Mouse (Mus musculus): ENCODE results near the gene Olfr49. TPM values are rescaled to one million over a fixed set of nuclear protein-coding genes. Genes with fewer than 3 reads are reported as not detected.
"Not testable (repeated sequence)": the region's sequence is repeated elsewhere in the genome, so short reads cannot be mapped to it uniquely, and the experiment has no call there.

The Olfr49 gene
- polyA plus RNA-seq, 1 experiment from 2014 or later: not detected

DNA sequence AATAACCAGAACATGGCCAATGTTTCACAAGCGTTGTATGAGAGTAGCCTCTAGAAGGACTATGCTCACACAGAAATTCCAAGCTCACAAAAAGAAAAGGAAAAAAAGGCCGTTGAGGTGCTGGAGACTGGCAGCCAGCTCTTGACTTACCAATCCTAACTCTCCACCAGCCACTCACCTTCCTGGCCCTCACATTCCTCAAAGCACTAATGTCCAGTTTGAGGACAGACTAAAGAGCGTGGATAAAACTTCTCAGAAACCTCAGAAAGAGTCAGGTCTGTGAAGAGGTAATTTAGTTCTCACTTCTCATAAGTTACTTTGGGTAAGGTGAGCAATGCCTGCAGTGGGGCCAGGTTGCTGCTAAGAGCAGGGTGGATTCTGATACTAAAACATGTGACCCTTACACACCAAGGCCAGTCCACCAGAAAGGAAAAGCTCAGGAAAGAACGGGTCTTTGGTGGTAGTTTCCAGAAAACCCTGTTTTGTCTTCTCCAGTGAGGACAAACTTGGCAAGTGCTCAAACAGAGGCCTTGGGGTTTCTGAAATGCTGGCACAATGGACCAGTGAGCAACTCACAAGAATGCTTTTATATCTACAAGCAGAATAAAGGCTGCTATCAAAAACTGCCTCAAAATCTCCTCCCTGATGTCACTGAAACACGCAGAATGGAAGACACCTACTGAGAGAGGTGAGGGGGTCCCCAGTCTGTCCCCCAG, 48.8 kb downstream of the Olfr49 start:
- Histone ChIP-seq H3K27me3 (no peaks in the 10 kb centered on the region), H3K4me3 (no peak overlapping the region), H3K36me3 (peaks cover 12% of the 10 kb centered on the region), H3K4me1 (peaks cover 9% of the 10 kb centered on the region; the same call in 1 of the 2 replicates), H3K9me3 (no peaks in the 10 kb centered on the region), H3K9ac (replicated peaks) (no peak overlapping the region), H3K27ac (replicated peaks) (no peak overlapping the region), H3K4me2 (replicated peaks) (no peak overlapping the region)
- no peak for ATAC-seq (replicated peaks)
- WGBS: 69% methylated on average over 5 of the region's 5 CpGs

DNA sequence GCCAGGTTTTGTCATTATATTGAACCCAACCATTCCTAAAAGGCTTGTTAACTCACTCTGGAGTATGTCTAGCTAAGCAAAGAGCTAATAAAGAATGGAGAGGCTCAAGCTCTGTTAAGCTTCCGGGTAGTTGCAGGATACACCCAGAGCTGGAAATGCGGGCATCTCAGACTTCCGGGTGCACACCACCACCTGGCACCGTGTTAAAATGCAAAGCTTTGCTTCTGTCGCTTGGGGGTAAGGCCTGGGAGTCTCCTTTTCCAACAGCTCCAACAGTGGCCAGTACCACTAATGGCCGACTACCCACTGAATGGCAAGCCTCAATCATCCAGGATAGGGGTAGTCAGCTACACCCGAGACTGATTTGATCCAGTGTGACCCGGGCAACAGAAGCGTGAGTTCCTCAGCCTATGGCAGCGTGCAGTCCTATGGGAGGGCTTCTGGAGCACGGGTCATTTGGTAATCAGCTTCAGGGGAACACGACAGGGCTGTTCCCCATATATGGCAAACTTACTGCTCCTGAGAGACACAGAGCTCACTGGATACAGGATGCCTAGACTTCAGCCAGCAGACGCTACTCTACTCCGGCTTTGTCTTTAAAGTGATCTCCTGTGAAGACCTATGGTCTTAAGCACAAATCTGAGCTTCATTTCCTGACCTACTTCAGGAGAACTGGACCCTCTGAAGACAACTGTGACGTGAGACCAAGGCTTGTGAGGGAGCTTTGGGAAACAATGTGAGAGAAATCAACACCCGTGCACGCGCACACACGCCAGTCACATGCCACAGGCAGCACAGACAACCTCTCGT, 50.3 kb downstream of the Olfr49 start:
- no peak for ATAC-seq (replicated peaks)
- H3K4me2 ChIP-seq (replicated peaks): no peak overlapping the region
- H3K27me3 ChIP-seq: no peaks in the 10 kb centered on the region
- peaks cover 7% of the 10 kb centered on the region; the same call in 1 of the 2 replicates for H3K36me3 ChIP-seq
- H3K9me3 ChIP-seq: no peaks in the 10 kb centered on the region
- no peak overlapping the region for H3K9ac ChIP-seq (replicated peaks)
- WGBS: 79% methylated on average over 20 of the region's 20 CpGs
- no peak overlapping the region for H3K27ac ChIP-seq (replicated peaks)
- peaks cover 9% of the 10 kb centered on the region; the same call in 1 of the 2 replicates for H3K4me1 ChIP-seq
- no peak overlapping the region for H3K4me3 ChIP-seq

DNA sequence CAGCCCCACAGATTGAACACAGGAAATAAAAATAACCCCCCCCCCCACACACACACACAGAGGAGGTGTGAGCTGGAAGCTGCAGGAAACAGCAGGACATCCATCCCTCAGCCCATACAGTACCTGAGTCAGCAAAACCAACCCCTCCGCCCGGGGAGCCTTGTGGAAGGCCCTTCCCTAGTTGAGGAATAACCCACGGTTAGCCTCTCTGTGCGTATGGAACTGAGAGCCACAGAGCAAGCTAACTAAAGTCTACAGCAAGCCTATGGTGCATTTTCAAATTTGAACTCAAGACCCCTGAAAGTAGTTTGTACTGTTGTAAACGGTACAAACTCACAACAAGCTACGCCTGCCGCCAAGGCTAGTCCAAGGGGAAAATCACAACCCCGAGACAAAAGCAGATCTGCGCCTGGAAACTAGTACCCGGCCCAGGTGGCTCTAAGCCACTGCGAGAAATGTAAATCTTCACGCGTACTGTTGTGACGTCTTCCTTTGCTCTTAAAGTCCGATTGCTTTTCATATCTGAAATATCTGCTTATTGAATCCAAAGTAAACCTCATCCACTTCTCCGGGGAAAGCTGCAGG, 51.1 kb downstream of the Olfr49 start:
- WGBS: 83% methylated on average over 16 of the region's 16 CpGs
- Histone ChIP-seq H3K9me3 (no peaks in the 10 kb centered on the region), H3K9ac (replicated peaks) (no peak overlapping the region), H3K27me3 (no peaks in the 10 kb centered on the region), H3K27ac (replicated peaks) (no peak overlapping the region), H3K36me3 (peaks cover 7% of the 10 kb centered on the region; the same call in 1 of the 2 replicates), H3K4me3 (no peak overlapping the region), H3K4me2 (replicated peaks) (no peak overlapping the region), H3K4me1 (peaks cover 15% of the 10 kb centered on the region)
- no peak for ATAC-seq (replicated peaks)

DNA sequence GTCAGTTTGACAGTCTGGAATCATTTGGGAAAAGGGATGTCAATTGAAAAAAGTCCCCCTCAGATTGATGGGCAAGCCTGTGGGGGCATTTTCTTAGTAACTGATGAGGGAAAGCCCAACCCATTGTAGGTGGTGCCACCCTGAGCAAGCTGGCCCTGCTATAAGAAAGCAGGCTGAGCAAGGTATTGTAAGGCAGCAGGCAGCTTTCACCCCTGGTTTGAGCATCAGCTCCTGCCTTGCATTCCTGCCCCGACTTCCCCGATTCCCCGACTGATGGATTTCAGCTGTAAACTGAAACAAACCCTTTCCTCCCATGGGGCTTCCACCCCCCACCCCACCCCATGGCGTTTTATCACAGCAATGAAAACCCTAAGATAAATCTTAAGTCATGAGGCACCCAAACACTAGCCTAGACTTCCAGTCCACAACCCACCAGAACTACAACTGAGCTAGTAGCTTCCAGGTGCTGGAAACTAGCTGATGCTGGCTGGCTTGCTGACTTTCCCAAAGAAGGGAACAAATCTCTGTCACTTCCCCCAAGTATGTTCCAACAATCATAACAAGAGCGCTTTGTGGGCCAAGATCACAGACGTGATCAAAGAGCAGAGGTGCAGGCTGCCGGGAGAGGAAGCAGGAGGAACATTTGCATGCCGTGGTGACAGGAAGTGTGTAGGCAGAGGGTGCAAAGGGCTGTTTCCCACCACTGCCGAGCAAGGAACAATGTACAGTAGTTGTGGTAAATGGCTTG, 51.8 kb downstream of the Olfr49 start:
- H3K9ac ChIP-seq (replicated peaks): no peak overlapping the region
- no peak overlapping the region for H3K4me2 ChIP-seq (replicated peaks)
- peaks cover 22% of the 10 kb centered on the region for H3K4me1 ChIP-seq
- H3K36me3 ChIP-seq: peaks cover 7% of the 10 kb centered on the region; the same call in 1 of the 2 replicates
- no peak for ATAC-seq (replicated peaks)
- no peaks in the 10 kb centered on the region for H3K27me3 ChIP-seq
- no peaks in the 10 kb centered on the region for H3K9me3 ChIP-seq
- 45% methylated on average over 9 of the region's 9 CpGs for WGBS
- no peak overlapping the region for H3K4me3 ChIP-seq
- peak overlapping the region; percentile 7; the same call in 1 of the 2 replicates for H3K27ac ChIP-seq (replicated peaks)

DNA sequence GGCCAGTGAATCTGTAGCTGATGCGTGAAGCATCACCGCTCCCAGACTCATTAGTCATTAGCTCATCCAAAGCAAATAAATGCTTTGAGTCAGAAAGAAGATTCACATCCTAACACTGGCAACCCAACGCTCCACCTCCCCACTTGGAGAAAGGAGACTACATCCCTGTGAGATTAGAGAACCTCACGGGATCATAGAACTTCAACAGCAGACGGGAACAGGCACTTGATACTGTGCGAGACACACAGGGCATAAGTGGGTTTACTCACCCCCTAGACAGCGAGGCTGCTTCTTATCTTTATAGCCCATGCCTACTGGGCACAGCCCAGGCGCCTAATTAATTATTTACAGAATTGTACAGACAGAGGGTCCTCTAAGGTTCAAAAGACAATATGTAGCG, 52.6 kb downstream of the Olfr49 start:
- Histone ChIP-seq H3K36me3 (peaks cover 7% of the 10 kb centered on the region; the same call in 1 of the 2 replicates), H3K9me3 (no peaks in the 10 kb centered on the region), H3K9ac (replicated peaks) (no peak overlapping the region), H3K4me2 (replicated peaks) (no peak overlapping the region), H3K27ac (replicated peaks) (no peak overlapping the region), H3K4me1 (peaks cover 22% of the 10 kb centered on the region), H3K4me3 (no peak overlapping the region), H3K27me3 (no peaks in the 10 kb centered on the region)
- WGBS: 43% methylated on average over 9 of the region's 9 CpGs
- no peak for ATAC-seq (replicated peaks)

DNA sequence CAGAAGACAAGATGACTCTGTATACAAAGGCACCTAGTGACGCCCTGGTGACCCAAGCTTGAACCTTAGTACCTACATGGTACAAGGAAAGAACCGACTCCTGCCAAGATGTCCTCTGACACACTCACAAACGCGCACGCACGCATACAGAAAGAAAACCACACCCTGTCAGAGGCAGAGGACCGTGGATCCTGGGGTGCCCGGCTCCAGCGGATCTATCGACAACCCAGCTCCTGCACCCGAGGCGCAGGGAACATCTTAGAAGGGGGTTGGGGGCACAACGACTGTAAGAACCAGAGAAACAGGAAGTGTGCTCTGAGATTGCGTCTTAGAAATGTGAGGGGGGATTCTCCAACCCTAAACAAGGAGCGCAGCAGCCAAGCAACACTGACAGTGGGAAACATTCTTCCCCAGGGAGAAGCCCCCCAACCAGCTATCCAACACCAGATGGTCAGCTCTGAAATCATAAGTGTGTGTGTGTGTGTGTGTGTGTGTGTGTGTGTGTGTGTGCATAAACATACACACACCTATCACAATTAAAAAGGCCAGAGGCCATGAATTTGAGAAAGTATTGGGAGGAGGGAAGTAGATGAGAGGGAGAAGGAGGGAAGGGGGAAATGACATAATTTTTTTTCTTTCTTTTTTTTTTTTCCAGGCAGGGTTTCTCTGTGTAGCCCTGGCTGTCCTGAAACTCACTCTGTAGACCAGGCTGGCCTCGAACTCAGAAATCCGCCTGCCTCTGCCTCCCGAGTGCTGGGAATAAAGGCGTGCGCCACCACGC, 53.4 kb downstream of the Olfr49 start:
- Histone ChIP-seq H3K4me1 (peaks cover 22% of the 10 kb centered on the region), H3K9me3 (no peaks in the 10 kb centered on the region), H3K9ac (replicated peaks) (no peak overlapping the region), H3K27me3 (no peaks in the 10 kb centered on the region), H3K4me2 (replicated peaks) (no peak overlapping the region), H3K27ac (replicated peaks) (no peak overlapping the region), H3K36me3 (peaks cover 7% of the 10 kb centered on the region; the same call in 1 of the 2 replicates), H3K4me3 (no peak overlapping the region)
- 89% methylated on average over 21 of the region's 21 CpGs for WGBS
- ATAC-seq (replicated peaks): no peak

DNA sequence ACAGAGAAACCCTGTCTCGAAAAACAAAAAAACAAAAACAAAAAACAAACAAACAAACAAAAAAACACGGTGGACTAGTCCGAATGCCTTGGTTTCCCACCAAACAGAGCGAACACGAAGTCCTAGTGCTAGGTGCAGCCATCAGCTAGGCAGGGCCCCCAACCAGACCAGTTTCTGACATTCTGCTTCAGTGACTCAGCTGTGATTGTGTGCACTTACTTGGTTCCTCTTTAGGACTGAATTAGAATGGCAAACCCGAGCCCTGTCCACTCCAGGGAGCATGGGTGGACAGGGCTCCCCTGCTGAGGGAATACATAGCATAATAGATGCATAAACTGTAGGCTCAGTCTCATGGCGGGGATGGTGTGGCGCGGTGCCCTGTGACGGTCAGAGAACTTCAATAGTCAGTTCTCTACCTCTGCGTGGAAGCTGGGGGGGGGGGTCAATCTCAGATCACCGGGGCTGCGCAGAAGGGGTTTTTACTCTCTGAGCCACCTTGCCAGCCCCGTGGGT, 54.0 kb downstream of the Olfr49 start:
- no peak overlapping the region for H3K4me2 ChIP-seq (replicated peaks)
- H3K36me3 ChIP-seq: peaks cover 7% of the 10 kb centered on the region; the same call in 1 of the 2 replicates
- H3K9me3 ChIP-seq: no peaks in the 10 kb centered on the region
- 87% methylated on average over 14 of the region's 14 CpGs for WGBS
- no peak overlapping the region for H3K27ac ChIP-seq (replicated peaks)
- H3K9ac ChIP-seq (replicated peaks): no peak overlapping the region
- no peak overlapping the region for H3K4me3 ChIP-seq
- no peaks in the 10 kb centered on the region for H3K27me3 ChIP-seq
- ATAC-seq (replicated peaks): no peak
- peaks cover 22% of the 10 kb centered on the region for H3K4me1 ChIP-seq

DNA sequence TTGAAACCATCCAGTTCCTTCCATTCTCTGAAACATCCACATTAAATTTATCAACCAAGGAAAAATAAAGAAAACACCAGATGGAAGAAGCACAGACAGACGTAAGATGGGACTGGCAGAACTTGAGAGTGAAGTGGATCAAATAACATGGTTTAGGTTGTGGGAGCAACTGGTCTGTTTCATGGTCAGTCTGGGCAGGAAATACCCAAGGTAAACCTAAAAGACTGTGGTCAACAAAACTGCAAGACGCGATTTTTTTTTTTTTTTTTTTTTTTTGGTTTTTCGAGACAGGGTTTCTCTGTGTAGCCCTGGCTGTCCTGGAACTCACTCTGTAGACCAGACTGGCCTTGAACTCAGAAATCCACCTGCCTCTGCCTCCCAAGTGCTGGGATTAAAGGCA, 54.9 kb downstream of the Olfr49 start:
- not testable (repeated sequence) for H3K9ac ChIP-seq (replicated peaks); H3K4me3 ChIP-seq; H3K36me3 ChIP-seq; ATAC-seq (replicated peaks); H3K9me3 ChIP-seq; H3K27me3 ChIP-seq; H3K4me2 ChIP-seq (replicated peaks); H3K27ac ChIP-seq (replicated peaks)
- 79% methylated on average over 3 of the region's 4 CpGs for WGBS
- H3K4me1 ChIP-seq: peaks cover 22% of the 10 kb centered on the region

DNA sequence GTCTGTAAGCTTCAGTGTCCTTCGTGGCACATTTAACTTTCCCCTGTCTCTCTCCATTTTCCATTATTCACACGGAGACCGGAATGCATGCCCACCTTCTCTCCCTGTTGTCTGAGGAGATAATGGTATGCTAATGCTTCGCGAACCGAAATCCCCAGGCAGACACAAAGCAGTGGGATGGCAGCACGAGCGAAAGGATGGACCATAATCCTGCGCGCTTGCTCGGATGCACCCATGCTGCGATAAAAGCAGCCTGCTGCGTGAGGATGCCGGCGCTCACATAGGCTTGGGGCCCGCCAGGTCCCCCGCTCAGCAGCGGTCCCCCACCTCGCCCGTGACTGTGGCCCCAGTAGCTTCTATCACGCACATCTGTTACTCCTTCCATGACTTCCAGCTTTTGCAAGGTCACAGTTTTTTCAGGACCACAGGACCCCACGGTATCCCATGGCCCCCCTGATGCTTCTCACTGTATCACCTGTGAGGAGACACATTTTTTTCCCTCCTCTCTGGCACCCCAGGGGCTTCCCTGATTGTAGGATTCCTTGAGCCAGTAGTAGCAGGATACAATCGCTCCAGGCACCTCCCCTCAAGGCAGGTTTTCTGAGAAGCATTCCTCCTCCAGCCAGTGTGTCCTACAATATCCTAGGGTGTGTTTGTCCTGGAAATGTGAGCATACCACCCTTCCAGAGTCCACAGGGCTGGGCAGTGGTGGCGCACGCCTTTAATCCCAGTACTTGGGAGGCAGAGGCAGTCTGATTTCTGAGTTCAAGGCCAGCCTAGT, 55.6 kb downstream of the Olfr49 start:
- H3K27me3 ChIP-seq: no peaks in the 10 kb centered on the region
- WGBS: 8% methylated on average over 25 of the region's 25 CpGs
- peak overlapping the region; percentile 62 for H3K4me2 ChIP-seq (replicated peaks)
- H3K36me3 ChIP-seq: no peaks in the 10 kb centered on the region
- peak overlapping the region; percentile 61 for H3K9ac ChIP-seq (replicated peaks)
- H3K4me3 ChIP-seq: peak overlapping the region; percentile 29
- peak overlapping the region; percentile 71 for H3K27ac ChIP-seq (replicated peaks)
- no peaks in the 10 kb centered on the region for H3K9me3 ChIP-seq
- peak; percentile 67 for ATAC-seq (replicated peaks)
- H3K4me1 ChIP-seq: peaks cover 22% of the 10 kb centered on the region

DNA sequence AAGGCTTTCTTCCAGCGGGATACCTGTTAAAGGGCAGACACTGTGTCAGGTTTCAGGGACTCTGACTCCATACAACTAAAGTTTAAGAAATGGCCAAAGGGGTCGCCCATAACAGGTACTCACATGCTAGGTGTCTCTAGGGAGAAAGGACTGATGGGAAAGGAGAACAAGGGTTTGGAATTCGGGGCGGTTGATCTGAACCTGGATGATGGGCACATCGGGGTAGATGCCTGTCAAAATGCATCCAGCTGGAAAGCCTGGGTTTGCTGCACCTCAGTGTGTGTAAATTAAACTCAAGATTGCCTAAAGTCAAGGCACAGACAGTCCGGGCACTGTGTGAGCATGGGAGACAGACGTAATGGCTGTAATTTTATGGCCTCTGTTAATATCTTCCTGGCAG, 56.2 kb downstream of the Olfr49 start:
- H3K27me3 ChIP-seq: no peaks in the 10 kb centered on the region
- H3K27ac ChIP-seq (replicated peaks): peak overlapping the region; percentile 71
- peak overlapping the region; percentile 61 for H3K9ac ChIP-seq (replicated peaks)
- ATAC-seq (replicated peaks): peak; percentile 42
- no peaks in the 10 kb centered on the region for H3K36me3 ChIP-seq
- peaks cover 22% of the 10 kb centered on the region for H3K4me1 ChIP-seq
- peak overlapping the region; percentile 62 for H3K4me2 ChIP-seq (replicated peaks)
- H3K9me3 ChIP-seq: no peaks in the 10 kb centered on the region
- 10% methylated on average over 7 of the region's 7 CpGs for WGBS
- H3K4me3 ChIP-seq: peak overlapping the region; percentile 29

All from forebrain, embryonic 15.5 days (tissue).